Mouse (Mus musculus): ENCODE measurements around the gene Mtcl1.

DNA sequence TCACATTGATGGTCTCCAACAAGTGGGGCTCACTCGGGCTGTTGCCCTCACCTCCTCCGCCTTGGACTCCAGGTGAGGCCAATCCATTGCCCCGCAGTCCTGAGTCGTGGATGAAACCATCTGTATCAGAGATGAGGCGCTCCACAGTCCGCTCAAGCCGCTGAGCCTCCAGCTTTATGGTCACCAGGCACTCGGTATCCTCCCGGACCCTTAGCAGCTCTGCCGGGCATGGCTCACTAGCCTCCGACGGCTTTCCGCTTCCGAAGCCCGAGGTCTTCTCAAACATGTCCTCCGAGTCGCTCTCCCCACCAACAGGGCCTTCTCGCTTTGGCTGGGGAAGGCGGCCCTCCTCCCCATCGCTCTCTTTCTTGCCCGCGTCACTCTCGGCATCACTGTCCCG lies 70.2 kb downstream of the Mtcl1 start:
- TF ChIP-seq RAD21 (IDR thresholded peaks at IDR 0.05; ENCODE audit: low read depth, low read length) (no peak), USF2 (conservative IDR thresholded peaks at IDR 0.05; ENCODE audit: low read depth, low read length) (no peak), CTCF (conservative IDR thresholded peaks at IDR 0.05 in 1 of 2, IDR thresholded peaks at IDR 0.05 in 1 of 2; ENCODE audit: low read depth in 2 of 2, low read length in 2 of 2) (no peak), SIN3A (IDR thresholded peaks at IDR 0.05; ENCODE audit: low read length) (no peak), EP300 (IDR thresholded peaks at IDR 0.05; ENCODE audit: low read length) (no peak), ELF1 (IDR thresholded peaks at IDR 0.05; ENCODE audit: low read depth, low read length) (no peak), MAX (IDR thresholded peaks at IDR 0.05; ENCODE audit: low read length) (no peak), POLR2A (IDR thresholded peaks at IDR 0.05; ENCODE audit: low read depth, low read length) (no peak)

Measured in CH12.LX (cell line).